Mouse (Mus musculus) R1 (cell line): ENCODE results near the gene Tcf7l2.

ENCODE experiments used
- DNase-seq: peaks from one replicate; pipeline ENCODE4 v3.0.0-alpha.2; 2018; ENCODE audit warnings: low read depth, low spot score

Tcf7l2 gene

GRCm38 (mm10) chr19:55729376-55729775, 12.2 kb upstream of the Tcf7l2 start:
- DNase-seq: peak; percentile 92

GRCm38 (mm10) chr19:55732499-55732898, 9.1 kb upstream of the Tcf7l2 start:
- no peak for DNase-seq

GRCm38 (mm10) chr19:55732994-55733393, 8.6 kb upstream of the Tcf7l2 start:
- no peak for DNase-seq

GRCm38 (mm10) chr19:55736016-55736415, 5.6 kb upstream of the Tcf7l2 start:
- DNase-seq: peak; percentile 65

- DNase-seq: no peak
Measured at GRCm38 (mm10) chr19:55739713-55740112, 1.9 kb upstream of the Tcf7l2 start.

GRCm38 (mm10) chr19:55740753-55741438, 724 bp upstream of the Tcf7l2 start:
- DNase-seq: no peak

- peak; percentile 60 for DNase-seq
Measured at GRCm38 (mm10) chr19:55742386-55743000, 873 bp downstream of the Tcf7l2 start.

- no peak for DNase-seq
Measured at GRCm38 (mm10) chr19:55743001-55743556, 1.5 kb downstream of the Tcf7l2 start.

- DNase-seq: peak; percentile 86
Measured at GRCm38 (mm10) chr19:55743557-55744441, 2.2 kb downstream of the Tcf7l2 start.

GRCm38 (mm10) chr19:55744576-55745191, 3.1 kb downstream of the Tcf7l2 start:
- no peak for DNase-seq

- DNase-seq: no peak
Measured at GRCm38 (mm10) chr19:55745192-55745578, 3.6 kb downstream of the Tcf7l2 start.

GRCm38 (mm10) chr19:55746241-55746640, 4.6 kb downstream of the Tcf7l2 start:
- no peak for DNase-seq

GRCm38 (mm10) chr19:55747237-55747925, 5.8 kb downstream of the Tcf7l2 start:
- no peak for DNase-seq

GRCm38 (mm10) chr19:55747926-55748291, 6.3 kb downstream of the Tcf7l2 start:
- DNase-seq: no peak

- DNase-seq: no peak
Measured at GRCm38 (mm10) chr19:55748801-55749200, 7.2 kb downstream of the Tcf7l2 start.

- DNase-seq: no peak
Measured at GRCm38 (mm10) chr19:55749532-55749931, 7.9 kb downstream of the Tcf7l2 start.

- DNase-seq: no peak
Measured at GRCm38 (mm10) chr19:55750048-55750447, 8.4 kb downstream of the Tcf7l2 start.

GRCm38 (mm10) chr19:55750465-55750864, 8.8 kb downstream of the Tcf7l2 start:
- no peak for DNase-seq

- DNase-seq: no peak
Measured at GRCm38 (mm10) chr19:55752861-55753260, 11.2 kb downstream of the Tcf7l2 start.

- DNase-seq: peak; percentile 68
Measured at GRCm38 (mm10) chr19:55754303-55754702, 12.7 kb downstream of the Tcf7l2 start.

GRCm38 (mm10) chr19:55755462-55755861, 13.8 kb downstream of the Tcf7l2 start:
- no peak for DNase-seq
